Mouse (Mus musculus) lung, embryonic 14.5 days (tissue): ENCODE measurements at regions not wholly inside any gene's neighbourhood (a gene's known extent, or its start where the extent isn't known, plus 50 kb on each side); places are given as distances from the start of the nearest gene placed in this dataset.

Experiments
- ATAC-seq: fragments of 200-750 bp; cut with Nextera tagmentation; 2 replicates; pipeline ENCODE4 v1.8.0; 2017; ENCODE audit warnings: mild to moderate bottlenecking, moderate TSS enrichment, moderate library complexity; ENCODE audit not compliant: insufficient read depth
- DNase-seq: peaks from one replicate; pipeline ENCODE4 v3.0.0-alpha.2; 2015
- H3K27ac ChIP-seq: fragments of 300-500 bp; sonication (generic); 2 replicates; pipeline ENCODE4 v1.5.1; 2014; ENCODE audit warnings: low read depth, mild to moderate bottlenecking, moderate library complexity
- H3K27me3 ChIP-seq: fragments of 300-500 bp; sonication (generic); 2 replicates; pipeline ENCODE4 v1.6.1; 2014; ENCODE audit warnings: low read length, control low read depth; ENCODE audit not compliant: insufficient read depth
- H3K36me3 ChIP-seq: fragments of 300-500 bp; sonication (generic); 2 replicates; pipeline ENCODE4 v1.6.1; 2014; ENCODE audit warnings: control low read depth; ENCODE audit not compliant: insufficient read depth
- H3K4me1 ChIP-seq: fragments of 300-500 bp; sonication (generic); 2 replicates; pipeline ENCODE4 v1.6.1; 2014; ENCODE audit warnings: antibody characterized with exemption, control low read depth; ENCODE audit not compliant: insufficient read depth
- H3K4me2 ChIP-seq: fragments of 300-500 bp; sonication (generic); 2 replicates; pipeline ENCODE4 v1.6.1; 2014; ENCODE audit warnings: mild to moderate bottlenecking
- H3K4me3 ChIP-seq: fragments of 300-500 bp; sonication (generic); 2 replicates; pipeline ENCODE4 v1.5.1; 2014; ENCODE audit warnings: low read depth, low read length
- H3K9ac ChIP-seq: fragments of 300-500 bp; sonication (generic); 2 replicates; pipeline ENCODE4 v1.6.1; 2014
- H3K9me3 ChIP-seq: fragments of 300-500 bp; sonication (generic); 2 replicates; pipeline ENCODE4 v1.6.1; 2016; ENCODE audit warnings: low read depth, low read length, control low read depth
- CTCF ChIP-seq: IDR thresholded peaks from 2 replicates; pipeline ENCODE4 v1.5.1; 2016; ENCODE audit warnings: antibody characterized with exemption, low read depth
- WGBS: fragments of 180-500 bp; shearing (Covaris S2); extraction: QIAGEN DNeasy Blood & Tissue Kit; methylation state at CpG from one replicate; pipeline ENCODE4 v1.1.7; 2014; 5-methylcytosine and 5-hydroxymethylcytosine counted together

DNA sequence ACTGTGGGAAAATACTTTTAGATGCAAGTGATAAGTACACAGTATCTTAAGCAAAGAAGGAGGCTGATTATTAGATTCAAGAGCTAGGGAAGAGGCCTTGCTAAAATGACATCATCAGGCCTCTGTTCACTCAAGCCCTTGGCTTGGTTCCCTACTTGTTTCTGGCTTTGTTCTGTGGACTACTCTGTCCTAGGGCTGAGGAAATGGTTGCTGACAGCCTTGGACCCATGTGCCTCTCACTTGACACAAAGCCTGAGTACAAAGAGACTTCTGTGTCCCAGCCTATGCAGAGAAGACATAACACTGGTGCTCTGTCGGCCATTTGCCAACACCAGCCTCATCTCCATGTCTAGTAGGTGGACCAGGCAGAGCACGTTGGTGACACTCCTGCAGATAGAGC lies 198.7 kb downstream of the Ttc32 start:
- H3K4me2 ChIP-seq: no peak overlapping the region
- H3K4me1 ChIP-seq: no peaks in the 10 kb centered on the region
- DNase-seq: peak; percentile 9
- no peaks in the 10 kb centered on the region for H3K36me3 ChIP-seq
- no peak overlapping the region for H3K9ac ChIP-seq
- peak; percentile 35; the same call in 1 of the 2 replicates for ATAC-seq
- H3K4me3 ChIP-seq: no peak overlapping the region
- no peak overlapping the region for H3K27ac ChIP-seq
- no peaks in the 10 kb centered on the region for H3K27me3 ChIP-seq
- TF ChIP-seq CTCF: no peak
- H3K9me3 ChIP-seq: no peaks in the 10 kb centered on the region
- WGBS: 66% methylated on average over 2 of the region's 2 CpGs

DNA sequence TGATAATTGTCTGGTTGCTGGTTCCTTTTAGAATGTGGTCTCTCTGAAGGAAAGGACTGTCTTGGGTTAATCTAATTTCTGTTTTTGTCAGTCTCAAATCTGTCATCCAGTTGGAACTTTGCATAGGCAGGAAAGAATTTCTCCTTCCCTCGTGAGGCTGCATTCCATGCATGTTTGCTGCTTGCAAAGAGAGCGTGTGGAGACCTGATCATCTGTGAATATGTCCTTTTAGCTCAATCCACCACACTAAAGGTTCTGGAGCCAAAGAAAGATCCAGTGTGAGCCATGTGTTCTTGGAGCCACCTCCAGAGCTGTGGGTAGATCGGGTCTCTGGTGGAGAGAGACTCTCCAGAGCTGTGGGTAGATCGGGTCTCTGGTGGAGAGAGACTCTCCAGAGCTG lies 200.2 kb downstream of the Ttc32 start:
- no peak for TF ChIP-seq CTCF
- no peak overlapping the region for H3K4me2 ChIP-seq

DNA sequence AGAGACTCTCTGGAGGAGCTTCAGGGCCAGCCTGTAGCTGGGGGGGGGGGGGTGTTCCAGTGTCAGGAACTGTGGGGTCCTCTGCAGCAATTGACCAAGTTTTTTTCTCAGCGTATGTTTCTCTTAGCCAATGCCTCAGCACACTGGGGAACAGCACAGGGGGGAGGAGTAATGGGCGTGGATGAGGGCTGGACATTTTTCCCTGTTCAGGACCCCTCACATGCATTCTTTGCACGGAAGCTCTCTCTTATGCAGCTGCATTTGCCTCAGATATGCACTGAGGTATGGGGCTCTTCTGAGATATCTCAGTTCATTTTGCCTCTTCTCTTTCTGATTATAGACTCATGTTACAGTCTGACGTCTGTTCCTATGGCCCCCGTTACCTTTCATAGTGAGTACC lies 200.8 kb downstream of the Ttc32 start:
- ATAC-seq (peak; percentile 71; the same call in 1 of the 2 replicates), DNase-seq (peak; percentile 59)
- Histone ChIP-seq H3K4me1 (no peaks in the 10 kb centered on the region), H3K27me3 (no peaks in the 10 kb centered on the region), H3K9me3 (no peaks in the 10 kb centered on the region), H3K27ac (no peak overlapping the region), H3K4me2 (no peak overlapping the region), H3K4me3 (no peak overlapping the region), H3K9ac (no peak overlapping the region), H3K36me3 (no peaks in the 10 kb centered on the region)
- 46% methylated on average over 5 of the region's 5 CpGs for WGBS
- TF ChIP-seq CTCF: no peak

More for the DNA sequence above, 200.2 kb downstream of the Ttc32 start:
- no peak overlapping the region for H3K9ac ChIP-seq
- H3K9me3 ChIP-seq: no peaks in the 10 kb centered on the region
- H3K27me3 ChIP-seq: no peaks in the 10 kb centered on the region
- WGBS: 48% methylated on average over 4 of the region's 4 CpGs
- ATAC-seq (peak; percentile 65; the same call in 1 of the 2 replicates), DNase-seq (peak; percentile 60)
- no peaks in the 10 kb centered on the region for H3K36me3 ChIP-seq
- no peak overlapping the region for H3K4me3 ChIP-seq
- H3K4me1 ChIP-seq: no peaks in the 10 kb centered on the region
- no peak overlapping the region for H3K27ac ChIP-seq

DNA sequence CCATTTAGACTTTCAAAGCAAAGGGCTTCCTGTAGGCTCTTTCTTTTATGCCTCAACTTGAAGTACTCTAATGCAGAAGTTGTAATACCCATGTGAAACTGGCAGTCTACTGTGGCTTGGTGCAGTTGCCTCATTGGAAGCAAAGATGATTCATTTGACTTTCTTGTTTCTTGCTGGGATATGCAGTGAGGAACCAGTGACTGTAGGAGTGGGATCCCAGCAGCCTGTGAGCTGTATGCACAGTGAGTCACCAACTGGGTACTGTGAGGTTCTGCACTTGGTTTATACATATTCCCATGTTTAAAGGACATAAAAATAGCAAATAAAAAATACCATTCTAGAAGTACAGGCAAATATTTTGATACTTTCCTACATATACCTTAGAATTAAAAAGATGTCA lies 202.6 kb downstream of the Ttc32 start:
- ATAC-seq (no peak), DNase-seq (no peak)
- no peak for TF ChIP-seq CTCF
- Histone ChIP-seq H3K4me2 (no peak overlapping the region), H3K9ac (no peak overlapping the region), H3K27me3 (no peaks in the 10 kb centered on the region), H3K9me3 (no peaks in the 10 kb centered on the region), H3K36me3 (no peaks in the 10 kb centered on the region), H3K27ac (no peak overlapping the region), H3K4me1 (no peaks in the 10 kb centered on the region), H3K4me3 (no peak overlapping the region)

DNA sequence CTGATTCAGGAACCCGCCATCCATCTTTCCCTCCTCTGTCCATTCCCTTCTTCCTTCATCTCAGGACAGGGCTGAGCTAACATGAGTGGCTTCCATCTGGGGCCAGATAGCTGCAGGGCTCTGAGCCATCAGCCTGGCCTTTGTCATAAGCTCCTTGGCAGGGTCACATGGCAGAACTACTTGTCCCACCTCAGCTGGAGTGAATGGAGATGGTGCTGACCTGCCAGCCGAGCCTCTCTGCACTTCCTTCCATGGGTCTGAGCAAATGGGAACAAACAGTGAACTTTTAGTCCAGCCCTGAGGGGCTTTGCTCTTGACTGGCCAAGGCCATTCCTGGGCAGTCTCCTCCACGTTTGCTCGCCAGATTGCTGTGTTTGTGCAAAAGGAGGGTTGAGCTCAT lies 206.1 kb downstream of the Ttc32 start:
- no peak for TF ChIP-seq CTCF
- H3K4me3 ChIP-seq: no peak overlapping the region
- ATAC-seq (no peak), DNase-seq (no peak)
- no peaks in the 10 kb centered on the region for H3K36me3 ChIP-seq
- H3K27me3 ChIP-seq: no peaks in the 10 kb centered on the region
- H3K9ac ChIP-seq: no peak overlapping the region
- H3K27ac ChIP-seq: no peak overlapping the region
- 73% methylated on average over 4 of the region's 4 CpGs for WGBS
- no peaks in the 10 kb centered on the region for H3K9me3 ChIP-seq
- no peaks in the 10 kb centered on the region; the same call in 1 of the 2 replicates for H3K4me1 ChIP-seq
- H3K4me2 ChIP-seq: no peak overlapping the region

DNA sequence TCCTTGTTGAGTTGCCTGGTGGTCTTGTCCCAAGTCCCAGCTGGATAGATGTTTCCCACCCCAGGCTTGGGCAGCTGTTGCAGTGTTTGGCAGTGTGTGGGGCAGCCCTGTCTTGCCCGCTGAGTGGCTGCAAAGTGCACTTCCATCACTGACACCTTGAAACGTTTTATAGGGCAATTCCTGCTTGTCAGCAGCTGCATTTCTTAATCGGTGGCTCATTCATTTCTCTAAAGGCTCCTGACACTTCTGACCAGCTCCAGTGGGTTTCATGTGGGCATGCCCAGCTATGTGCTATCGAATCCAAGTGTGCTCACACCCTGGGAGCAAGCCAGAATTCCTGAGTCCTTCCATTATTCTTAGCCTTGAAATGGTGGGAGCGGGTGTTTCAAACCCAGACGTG lies 207.7 kb downstream of the Ttc32 start:
- Histone ChIP-seq H3K9me3 (no peaks in the 10 kb centered on the region), H3K27me3 (no peaks in the 10 kb centered on the region), H3K9ac (no peak overlapping the region), H3K4me1 (no peaks in the 10 kb centered on the region; the same call in 1 of the 2 replicates), H3K4me2 (no peak overlapping the region), H3K27ac (no peak overlapping the region), H3K4me3 (no peak overlapping the region), H3K36me3 (no peaks in the 10 kb centered on the region)
- WGBS: 31% methylated on average over 6 of the region's 6 CpGs
- peak; percentile 79 for ATAC-seq
- TF ChIP-seq CTCF: no peak
- DNase-seq: peak; percentile 64

DNA sequence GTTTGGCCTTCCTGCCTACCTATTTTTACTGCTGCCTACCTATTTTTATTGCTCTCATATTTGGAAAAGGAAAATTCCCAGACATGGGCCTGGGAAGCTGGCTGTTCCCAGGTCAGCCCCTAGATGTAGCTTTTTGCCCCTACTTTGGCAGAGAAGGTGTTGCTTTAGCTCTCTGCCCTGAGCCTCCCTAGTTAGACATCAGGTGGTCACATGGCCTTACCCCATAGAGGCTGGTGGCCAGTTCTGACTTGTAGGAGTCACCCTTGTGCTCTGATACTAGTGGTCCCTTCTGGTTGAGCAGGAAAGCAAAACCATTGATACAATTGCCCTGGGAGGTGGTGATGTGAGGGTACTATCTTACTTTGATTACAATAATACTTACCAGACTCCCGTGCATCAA lies 208.2 kb downstream of the Ttc32 start:
- H3K27me3 ChIP-seq: no peaks in the 10 kb centered on the region
- no peak overlapping the region for H3K9ac ChIP-seq
- no peak overlapping the region for H3K27ac ChIP-seq
- TF ChIP-seq CTCF: no peak
- ATAC-seq: no peak
- no peak overlapping the region for H3K4me2 ChIP-seq
- DNase-seq: no peak
- WGBS: 55% methylated on average over 1 of the region's 1 CpGs
- H3K9me3 ChIP-seq: no peaks in the 10 kb centered on the region
- no peaks in the 10 kb centered on the region; the same call in 1 of the 2 replicates for H3K4me1 ChIP-seq
- no peaks in the 10 kb centered on the region for H3K36me3 ChIP-seq
- no peak overlapping the region for H3K4me3 ChIP-seq

DNA sequence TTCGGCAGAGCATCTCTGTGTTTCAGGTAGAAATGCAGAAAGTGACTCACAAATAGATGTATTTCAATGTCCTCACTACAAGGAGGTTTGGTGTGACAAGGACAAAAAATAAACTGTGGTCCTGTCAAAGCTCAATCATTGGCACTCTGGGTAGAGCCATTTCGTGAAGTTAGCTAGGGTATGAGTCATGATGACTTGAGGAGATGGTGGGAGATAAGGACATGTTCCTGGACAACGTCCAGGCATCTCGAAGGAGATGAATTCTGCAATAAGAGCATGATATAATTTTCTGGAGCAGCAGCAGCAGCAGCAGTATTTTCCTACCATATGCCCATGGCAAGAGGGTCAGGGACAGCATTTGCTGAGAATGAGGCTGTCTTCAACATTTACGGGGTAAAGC lies 217.7 kb downstream of the Ttc32 start:
- no peak for ATAC-seq
- H3K9ac ChIP-seq: no peak overlapping the region
- WGBS: 52% methylated on average over 5 of the region's 5 CpGs

More for the DNA sequence above, 217.7 kb downstream of the Ttc32 start:
- Histone ChIP-seq H3K27ac (no peak overlapping the region), H3K27me3 (no peaks in the 10 kb centered on the region), H3K9me3 (no peaks in the 10 kb centered on the region), H3K4me2 (no peak overlapping the region), H3K36me3 (no peaks in the 10 kb centered on the region), H3K4me1 (no peaks in the 10 kb centered on the region), H3K4me3 (no peak overlapping the region)
- DNase-seq: no peak
- TF ChIP-seq CTCF: no peak
